Mouse (Mus musculus): ENCODE measurements around the gene Desi1. TPM values are rescaled to one million over a fixed set of nuclear protein-coding genes. Genes with fewer than 3 reads are reported as not detected.
A peak's percentile ranks its signal among the peaks of the same experiment; 100 is the strongest.

Gene Desi1
- polyA plus RNA-seq, 1 experiment from 2014 or later, result 37.4 TPM

GRCm38 (mm10) chr15:82052544-82052943 lies 18.9 kb upstream of the Desi1 start:
- Histone ChIP-seq H3K36me3 (ENCODE audit: control insufficient read depth, insufficient read depth) (no peaks in the 10 kb centered on the region), H3K4me1 (ENCODE audit: control insufficient read depth, insufficient read depth, low read length) (no peaks in the 10 kb centered on the region), H3K27me3 (ENCODE audit: control insufficient read depth, insufficient read depth, low read length) (0 out of 2 replicates have a peak, but pooled peaks cover 3% of the 10 kb centered on the region), H3K9me3 (replicated peaks; ENCODE audit: control insufficient read depth, low read length) (no peaks in the 10 kb centered on the region), H3K4me3 (ENCODE audit: low read length) (no peak overlapping the region), H3K27ac (ENCODE audit: low read length) (no peak overlapping the region), H3K4me2 (ENCODE audit: low read depth, low read length) (no peak overlapping the region), H3K9ac (ENCODE audit: low read length) (no peak overlapping the region)
- WGBS, result 50% methylated on average over 5 of the region's 5 CpGs
- ATAC-seq (replicated peaks; ENCODE audit: extremely low read depth, insufficient read depth, low FRiP score), result no peak

DNA sequence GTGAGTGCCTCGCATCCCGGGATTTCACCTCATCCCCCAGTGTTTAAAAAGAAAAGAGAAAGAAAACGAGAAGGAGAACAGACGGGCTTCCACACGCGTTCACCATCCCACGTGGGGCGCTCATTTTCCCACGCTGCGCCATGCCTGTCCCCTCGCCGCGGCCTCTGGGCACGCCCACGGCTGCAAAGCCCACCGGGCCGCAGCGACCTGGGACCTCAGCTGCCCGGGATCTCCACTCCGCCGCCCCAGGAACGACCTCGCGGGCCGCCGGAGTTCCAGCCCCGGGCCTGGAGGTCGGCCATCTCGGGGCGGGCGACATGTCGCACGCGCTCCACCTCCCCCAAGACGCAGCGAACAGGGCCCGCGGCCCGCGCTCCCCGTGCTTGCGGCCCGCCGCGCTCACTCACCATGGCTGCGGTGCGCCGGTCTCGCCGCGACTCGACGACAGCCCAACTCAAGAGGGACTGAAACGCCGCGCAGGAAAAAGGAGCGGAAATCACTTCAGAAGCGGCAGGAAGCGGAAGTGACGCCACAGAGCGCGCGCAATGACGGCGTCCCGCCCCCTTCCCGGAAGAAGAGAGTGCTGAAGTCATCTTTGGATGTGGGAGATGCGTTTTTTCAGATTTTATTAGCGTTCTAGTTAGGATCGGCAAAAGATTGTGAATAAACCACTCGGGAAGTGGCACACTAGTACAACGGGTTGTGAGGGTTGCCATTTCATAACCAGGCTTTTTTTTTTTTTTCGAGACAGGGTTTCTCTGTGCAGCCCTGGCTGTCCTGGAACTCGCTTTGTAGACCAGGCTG lies 13.6 kb upstream of the Desi1 start, which contains the start of gene Snu13:
TSS of gene Snu13 (minus strand) at position 519 of the 804 bp plus-strand sequence.
- H3K9me3 ChIP-seq (replicated peaks; ENCODE audit: control insufficient read depth, low read length), result no peaks in the 10 kb centered on the region
- H3K27me3 ChIP-seq (ENCODE audit: control insufficient read depth, insufficient read depth, low read length), result 0 out of 2 replicates have a peak, but pooled peaks cover 3% of the 10 kb centered on the region
- peak within 1 kb of the TSS; percentile 89 for H3K27ac ChIP-seq (ENCODE audit: low read length)
- H3K9ac ChIP-seq (ENCODE audit: low read length), result peak within 1 kb of the TSS; percentile 99
- H3K4me1 ChIP-seq (ENCODE audit: control insufficient read depth, insufficient read depth, low read length), result peaks cover 13% of the 10 kb centered on the region
- ATAC-seq (replicated peaks; ENCODE audit: extremely low read depth, insufficient read depth, low FRiP score), result peak; percentile 84
- WGBS, result under 1% methylated on average over 74 of the region's 74 CpGs
- H3K4me2 ChIP-seq (ENCODE audit: low read depth, low read length), result peak within 1 kb of the TSS; percentile 75
- peaks cover 9% of the 10 kb centered on the region; the same call in 1 of the 2 replicates for H3K36me3 ChIP-seq (ENCODE audit: control insufficient read depth, insufficient read depth)
- peak within 1 kb of the TSS; percentile 98 for H3K4me3 ChIP-seq (ENCODE audit: low read length)

DNA sequence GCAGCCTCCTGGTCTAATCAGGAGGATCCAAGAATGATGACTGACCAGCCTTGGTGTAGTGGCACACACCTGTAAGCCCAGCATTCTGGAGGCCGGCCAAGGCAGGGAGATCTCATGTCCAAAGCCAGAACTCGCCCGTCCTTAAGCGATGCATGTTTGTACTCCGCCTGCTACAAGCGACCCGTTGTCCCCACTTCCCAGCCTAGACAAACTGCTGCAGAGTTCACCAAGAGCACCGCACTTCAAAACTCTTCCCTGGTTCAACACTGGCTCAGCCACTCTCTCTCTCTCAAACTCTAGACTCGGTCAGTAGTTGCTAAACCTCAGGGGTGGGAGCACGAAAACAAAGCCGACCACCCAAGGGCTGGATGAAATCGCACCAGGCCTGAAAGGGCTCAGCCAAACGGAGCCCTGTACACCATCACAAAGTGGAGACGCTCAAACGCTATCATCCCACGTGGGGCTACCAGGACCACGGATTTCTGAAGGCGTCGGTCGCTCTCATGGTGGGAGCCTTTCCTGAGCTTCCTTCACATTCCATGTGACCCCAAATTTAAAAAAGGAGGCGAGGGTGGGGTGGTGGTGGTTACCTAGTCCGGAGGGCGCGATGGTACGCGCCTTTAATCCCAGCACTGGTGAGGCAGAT lies 12.7 kb upstream of the Desi1 start:
- H3K4me2 ChIP-seq (ENCODE audit: low read depth, low read length), result peak overlapping the region; percentile 75
- peak overlapping the region; percentile 99 for H3K9ac ChIP-seq (ENCODE audit: low read length)

GRCm38 (mm10) chr15:82044166-82044784 lies 10.6 kb upstream of the Desi1 start:
- Histone ChIP-seq H3K4me1 (ENCODE audit: control insufficient read depth, insufficient read depth, low read length) (peaks cover 13% of the 10 kb centered on the region), H3K9ac (ENCODE audit: low read length) (no peak overlapping the region), H3K27me3 (ENCODE audit: control insufficient read depth, insufficient read depth, low read length) (0 out of 2 replicates have a peak, but pooled peaks cover 3% of the 10 kb centered on the region), H3K4me3 (ENCODE audit: low read length) (no peak overlapping the region), H3K27ac (ENCODE audit: low read length) (no peak overlapping the region), H3K4me2 (ENCODE audit: low read depth, low read length) (no peak overlapping the region), H3K9me3 (replicated peaks; ENCODE audit: control insufficient read depth, low read length) (no peaks in the 10 kb centered on the region), H3K36me3 (ENCODE audit: control insufficient read depth, insufficient read depth) (peaks cover 21% of the 10 kb centered on the region)
- WGBS, result 97% methylated on average over 7 of the region's 7 CpGs
- no peak for ATAC-seq (replicated peaks; ENCODE audit: extremely low read depth, insufficient read depth, low FRiP score)

More for the DNA sequence above, 12.7 kb upstream of the Desi1 start:
- H3K27me3 ChIP-seq (ENCODE audit: control insufficient read depth, insufficient read depth, low read length), result 0 out of 2 replicates have a peak, but pooled peaks cover 3% of the 10 kb centered on the region
- H3K36me3 ChIP-seq (ENCODE audit: control insufficient read depth, insufficient read depth), result peaks cover 9% of the 10 kb centered on the region; the same call in 1 of the 2 replicates
- 2% methylated on average over 26 of the region's 26 CpGs for WGBS
- H3K4me3 ChIP-seq (ENCODE audit: low read length), result peak overlapping the region; percentile 98
- no peaks in the 10 kb centered on the region for H3K9me3 ChIP-seq (replicated peaks; ENCODE audit: control insufficient read depth, low read length)
- no peak for ATAC-seq (replicated peaks; ENCODE audit: extremely low read depth, insufficient read depth, low FRiP score)
- H3K27ac ChIP-seq (ENCODE audit: low read length), result no peak overlapping the region
- H3K4me1 ChIP-seq (ENCODE audit: control insufficient read depth, insufficient read depth, low read length), result peaks cover 13% of the 10 kb centered on the region

- 97% methylated on average over 1 of the region's 1 CpGs for WGBS
- H3K4me2 ChIP-seq (ENCODE audit: low read depth, low read length), result no peak overlapping the region
- H3K4me3 ChIP-seq (ENCODE audit: low read length), result no peak overlapping the region
- H3K36me3 ChIP-seq (ENCODE audit: control insufficient read depth, insufficient read depth), result peaks cover 37% of the 10 kb centered on the region
- H3K4me1 ChIP-seq (ENCODE audit: control insufficient read depth, insufficient read depth, low read length), result peaks cover 4% of the 10 kb centered on the region
- ATAC-seq (replicated peaks; ENCODE audit: extremely low read depth, insufficient read depth, low FRiP score), result no peak; the same call in 1 of the 2 replicates
- H3K9me3 ChIP-seq (replicated peaks; ENCODE audit: control insufficient read depth, low read length), result no peaks in the 10 kb centered on the region
- H3K27me3 ChIP-seq (ENCODE audit: control insufficient read depth, insufficient read depth, low read length), result no peaks in the 10 kb centered on the region
- H3K27ac ChIP-seq (ENCODE audit: low read length), result no peak overlapping the region
- H3K9ac ChIP-seq (ENCODE audit: low read length), result no peak overlapping the region
Measured at GRCm38 (mm10) chr15:82040650-82041049, 7.0 kb upstream of the Desi1 start.

DNA sequence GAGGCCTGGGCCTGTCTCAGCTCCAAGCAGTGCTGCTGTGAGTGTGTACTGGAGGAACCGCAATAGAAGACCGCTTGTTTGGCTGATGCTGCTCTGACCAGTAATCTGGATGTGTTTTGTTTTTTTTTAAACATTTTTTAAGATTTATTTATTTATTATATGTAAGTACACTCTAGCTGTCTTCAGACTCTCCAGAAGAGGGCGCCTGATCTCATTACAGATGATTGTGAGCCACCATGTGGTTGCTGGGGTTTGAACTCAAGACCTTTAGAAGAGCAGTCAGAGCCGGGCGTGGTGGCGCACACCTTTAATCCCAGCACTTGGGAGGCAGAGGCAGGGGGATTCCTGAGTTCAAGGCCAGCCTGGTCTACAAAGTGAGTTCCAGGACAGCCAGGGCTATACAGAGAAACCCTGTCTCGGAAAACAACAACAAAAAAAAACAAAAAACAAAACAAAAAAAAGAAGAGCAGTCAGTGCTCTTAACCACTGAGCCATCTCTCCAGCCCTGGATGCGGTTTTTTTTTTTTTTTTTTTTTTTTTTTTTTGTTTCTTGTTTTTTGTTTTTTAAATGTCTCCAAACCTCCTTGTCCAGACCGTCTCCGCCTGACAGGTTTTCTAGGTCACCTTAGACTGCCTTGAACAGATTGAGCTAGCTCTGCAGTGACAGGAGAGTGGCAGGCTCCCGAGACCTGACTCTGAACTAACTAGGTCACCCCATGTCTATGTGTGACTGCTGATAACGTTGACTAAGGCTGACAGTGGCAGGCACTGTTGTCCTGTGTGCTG lies 2.4 kb upstream of the Desi1 start:
- H3K9ac ChIP-seq (ENCODE audit: low read length), result no peak overlapping the region
- H3K4me1 ChIP-seq (ENCODE audit: control insufficient read depth, insufficient read depth, low read length), result no peaks in the 10 kb centered on the region
- H3K9me3 ChIP-seq (replicated peaks; ENCODE audit: control insufficient read depth, low read length), result no peaks in the 10 kb centered on the region
- WGBS, result 78% methylated on average over 12 of the region's 12 CpGs
- no peak overlapping the region for H3K27ac ChIP-seq (ENCODE audit: low read length)
- no peak for ATAC-seq (replicated peaks; ENCODE audit: extremely low read depth, insufficient read depth, low FRiP score)
- H3K36me3 ChIP-seq (ENCODE audit: control insufficient read depth, insufficient read depth), result peaks cover 29% of the 10 kb centered on the region
- no peak overlapping the region for H3K4me3 ChIP-seq (ENCODE audit: low read length)
- no peak overlapping the region for H3K4me2 ChIP-seq (ENCODE audit: low read depth, low read length)
- H3K27me3 ChIP-seq (ENCODE audit: control insufficient read depth, insufficient read depth, low read length), result no peaks in the 10 kb centered on the region

DNA sequence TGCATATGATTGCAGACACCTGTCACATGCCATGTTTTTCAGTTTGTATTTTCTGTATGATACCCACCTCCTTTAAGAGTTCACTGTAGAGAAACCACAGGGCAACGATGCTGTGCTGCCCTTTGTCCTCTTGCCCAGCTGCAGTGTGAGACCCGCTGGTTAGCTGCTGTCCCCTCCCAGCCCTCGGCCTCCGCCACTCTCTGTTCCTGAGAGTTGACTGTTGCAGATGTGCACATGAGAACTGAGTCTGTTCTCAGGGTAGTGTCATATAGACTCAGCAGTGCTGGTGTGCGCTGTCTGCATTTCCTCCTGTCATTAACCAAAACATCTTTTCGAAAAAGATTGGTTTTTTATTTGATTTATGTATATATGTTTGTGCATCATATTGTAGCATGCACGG lies 1.3 kb downstream of the Desi1 start:
- no peaks in the 10 kb centered on the region for H3K9me3 ChIP-seq (replicated peaks; ENCODE audit: control insufficient read depth, low read length)
- H3K36me3 ChIP-seq (ENCODE audit: control insufficient read depth, insufficient read depth), result peaks cover 25% of the 10 kb centered on the region
- no peaks in the 10 kb centered on the region for H3K4me1 ChIP-seq (ENCODE audit: control insufficient read depth, insufficient read depth, low read length)
- no peak for ATAC-seq (replicated peaks; ENCODE audit: extremely low read depth, insufficient read depth, low FRiP score)
- H3K9ac ChIP-seq (ENCODE audit: low read length), result no peak overlapping the region
- H3K27ac ChIP-seq (ENCODE audit: low read length), result no peak overlapping the region
- no peak overlapping the region for H3K4me2 ChIP-seq (ENCODE audit: low read depth, low read length)
- H3K27me3 ChIP-seq (ENCODE audit: control insufficient read depth, insufficient read depth, low read length), result no peaks in the 10 kb centered on the region
- H3K4me3 ChIP-seq (ENCODE audit: low read length), result no peak overlapping the region
- WGBS, result 91% methylated on average over 7 of the region's 7 CpGs

DNA sequence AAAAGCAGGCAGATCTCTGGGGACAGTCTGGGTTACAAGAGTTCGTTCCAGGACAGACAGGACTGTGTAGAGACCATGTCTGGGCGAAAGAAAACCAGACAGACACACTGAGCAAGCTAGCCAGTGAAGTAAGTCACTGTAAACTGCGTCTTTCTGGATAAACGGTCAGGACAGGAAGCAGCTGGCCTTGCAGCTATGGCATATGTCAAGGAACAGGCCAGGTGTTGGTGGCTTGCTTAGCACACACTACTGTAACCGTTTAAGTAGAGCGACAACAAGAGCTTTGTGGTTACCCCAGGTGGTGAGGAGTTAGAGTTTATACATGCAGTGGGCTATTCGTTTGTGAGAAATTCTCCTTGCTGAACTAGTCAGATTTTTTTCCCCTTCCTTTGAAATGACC lies 5.9 kb downstream of the Desi1 start:
- no peaks in the 10 kb centered on the region for H3K27me3 ChIP-seq (ENCODE audit: control insufficient read depth, insufficient read depth, low read length)
- 81% methylated on average over 7 of the region's 7 CpGs for WGBS
- H3K4me1 ChIP-seq (ENCODE audit: control insufficient read depth, insufficient read depth, low read length), result no peaks in the 10 kb centered on the region
- H3K9me3 ChIP-seq (replicated peaks; ENCODE audit: control insufficient read depth, low read length), result no peaks in the 10 kb centered on the region
- peak; percentile 70 for ATAC-seq (replicated peaks; ENCODE audit: extremely low read depth, insufficient read depth, low FRiP score)
- peak overlapping the region; percentile 30; the same call in 1 of the 2 replicates for H3K27ac ChIP-seq (ENCODE audit: low read length)
- H3K36me3 ChIP-seq (ENCODE audit: control insufficient read depth, insufficient read depth), result peaks cover 29% of the 10 kb centered on the region
- H3K4me2 ChIP-seq (ENCODE audit: low read depth, low read length), result no peak overlapping the region
- no peak overlapping the region for H3K9ac ChIP-seq (ENCODE audit: low read length)
- H3K4me3 ChIP-seq (ENCODE audit: low read length), result no peak overlapping the region
